Mouse (Mus musculus) C3H10T1/2 (cell line): Measurements from ENCODE around the gene Top2a. TPM values are rescaled to one million over a fixed set of nuclear protein-coding genes. Genes with fewer than 3 reads are reported as not detected.

ENCODE experiments used
- polyA plus RNA-seq, 2 experiments: library from polyadenylated mRNA; unstranded; fragments of >200 nt; fragmentation: generic; extraction: Trizol; gene quantifications; one replicate each; pipeline ENCODE4 v1.2.1; 2012; ENCODE audit warnings: missing spikeins in 2 of 2

Gene Top2a
- 100 to 1,000 TPM in 1 of 2 experiments, 10 to 100 TPM in 1; 17.3 to 118 TPM for polyA plus RNA-seq

GRCm38 (mm10) chr11:99023500-99024467 lies at the start of gene Top2a:
TSS of gene Top2a (minus strand) at chr11:99024189.

GRCm38 (mm10) chr11:99041051-99041729 lies 17.2 kb upstream of the Top2a start, which contains the start of gene Igfbp4:
TSS of gene Igfbp4 (plus strand) at chr11:99041244.

GRCm38 (mm10) chr11:98982773-98983133 lies 41.2 kb downstream of the Top2a start, which contains the start of gene Gjd3:
TSS of gene Gjd3 (minus strand) at chr11:98983016.

Other genes with a start within 250 kb of the Top2a start
- gene Nr1d1, start 248.9 kb downstream of the Top2a start, polyA plus RNA-seq, result 10 to 100 TPM; 16.1 to 18.8 TPM
- 10 to 100 TPM; 31.2 to 53.1 TPM for gene Msl1, start 228.7 kb downstream of the Top2a start, polyA plus RNA-seq
- 10 to 100 TPM; 16.1 to 33.3 TPM for gene Casc3, start 219.3 kb downstream of the Top2a start, polyA plus RNA-seq
- 1 to 10 TPM in 1 of 2 experiments, under 1 TPM in 1; 0.44 to 6.3 TPM for gene Rapgefl1, start 187.4 kb downstream of the Top2a start, polyA plus RNA-seq
- gene Wipf2, start 160.6 kb downstream of the Top2a start, polyA plus RNA-seq, result 1 to 10 TPM; 3.4 to 9.8 TPM
- 10 to 100 TPM in 1 of 2 experiments, 1 to 10 TPM in 1; 4.0 to 18.7 TPM for gene Cdc6, start 116.4 kb downstream of the Top2a start, polyA plus RNA-seq
- 10 to 100 TPM; 19.3 to 99.6 TPM for gene Rara, start 96.4 kb downstream of the Top2a start, polyA plus RNA-seq
- gene Gjd3, start 41.2 kb downstream of the Top2a start, polyA plus RNA-seq, result not detected
- 10 to 100 TPM; 13.4 to 37.0 TPM for gene Igfbp4, start 17.1 kb upstream of the Top2a start, polyA plus RNA-seq
- under 1 TPM; 0.53 to 0.72 TPM for gene Tns4, start 65.1 kb upstream of the Top2a start, polyA plus RNA-seq
- gene Ccr7, start 130.9 kb upstream of the Top2a start, polyA plus RNA-seq, result under 1 TPM; 0.04 to 0.24 TPM
- gene Smarce1, start 206.8 kb upstream of the Top2a start, polyA plus RNA-seq, result 100 to 1,000 TPM in 1 of 2 experiments, 10 to 100 TPM in 1; 51.1 to 137 TPM
- under 1 TPM in 1 of 2 experiments, not detected in 1; 0.01 TPM for gene Krt222, start 219.9 kb upstream of the Top2a start, polyA plus RNA-seq